Mouse (Mus musculus) kidney, adult 2 months (tissue): ENCODE measurements around the gene Sh3rf1.

Experiments used
- CTCF ChIP-seq: fragments of 200-500 bp; conservative IDR thresholded peaks from 2 replicates; pipeline ENCODE4 v1.5.1; 2011; ENCODE audit warnings: low read depth, mild to moderate bottlenecking, control low read depth, low read length, moderate library complexity, mixed read lengths; ENCODE audit not compliant: insufficient read depth, insufficient read length
- POLR2A ChIP-seq: fragments of 200-500 bp; IDR thresholded peaks from one replicate; pipeline ENCODE4 v1.6.1; 2011; ENCODE audit warnings: low read depth, low read length, control low read depth

GRCm38 (mm10) chr8:61215081-61215819, 8.4 kb upstream of the Sh3rf1 start:
- TF ChIP-seq POLR2A: no peak
- TF ChIP-seq CTCF: no peak
